Comparison of ENCODE assay signal across 23 mouse cellular contexts in genomic region chr6:72225686-72226085, GRCm38 (mm10). TPM values are rescaled to one million over a fixed set of nuclear protein-coding genes. Genes with fewer than 3 reads are reported as not detected.
A peak's percentile ranks its signal among the peaks of the same experiment; 100 is the strongest.
DNase-seq lines count a peak whose midpoint lies in the region; ATAC-seq and TF ChIP-seq lines count a peak whose summit lies in the region.
"Had no signal": no experiment of that assay in that cellular context is flagged by ENCODE, and none has a peak within 500 bp of the region (broad histone marks: within the 10 kb centered on the region; RNA-seq: fewer than 3 reads in every experiment).

No protein-coding gene starts in this region.

- peak; percentile 66 for DNase-seq in lung, postnatal 0 days (ENCODE audit: low spot score)
- DNase-seq in lung, postnatal 10 days: no peak
- peak; percentile 54 for DNase-seq in lung, postnatal 36 days
- DNase-seq in lung, postnatal 14 days: no peak
- DNase-seq: adrenal gland, adult 8-10 months; adrenal gland, postnatal 14 days; adrenal gland, postnatal 36 days; B cell, adult 2 months; cerebellum, adult 11-12 months; cerebellum, adult 2 months; cerebellum, adult 9-10 months; cerebellum, postnatal 10 days; cerebellum, postnatal 25 days had no signal

- ATAC-seq in heart, embryonic 13.5 days (ENCODE audit: extremely low read depth, insufficient number of reproducible peaks, low FRiP score, low TSS enrichment): no peak
- ATAC-seq in heart, embryonic 11.5 days (replicated peaks; ENCODE audit: insufficient number of reproducible peaks, low FRiP score, low TSS enrichment): no peak
- peak; percentile 71 for ATAC-seq in lung, postnatal 0 days
- ATAC-seq: activated CD4-positive, CD25-positive, alpha-beta regulatory T cell, adult 4 months; CD4-positive, CD25-positive, alpha-beta regulatory T cell, adult 4 months; forebrain, embryonic 13.5 days; forebrain, embryonic 15.5 days; Patski had no signal

- 0 out of 2 replicates have a peak overlapping the region, but pooled peaks have one; percentile 17 for H3K9ac ChIP-seq in heart, embryonic 13.5 days
- no peak overlapping the region for H3K9ac ChIP-seq in heart, embryonic 11.5 days (ENCODE audit: low read depth, low read length)
- no peak overlapping the region for H3K9ac ChIP-seq in lung, postnatal 0 days (replicated peaks; ENCODE audit: low read depth)
- H3K9ac ChIP-seq: embryonic facial prominence, embryonic 12.5 days; forebrain, embryonic 13.5 days; forebrain, embryonic 15.5 days had no signal

- H3K27me3 ChIP-seq in heart, embryonic 13.5 days (replicated peaks): no peaks in the 10 kb centered on the region
- H3K27me3 ChIP-seq in heart, embryonic 11.5 days (ENCODE audit: control insufficient read depth, insufficient read depth, low read length): no peaks in the 10 kb centered on the region
- H3K27me3 ChIP-seq in lung, postnatal 0 days (replicated peaks; ENCODE audit: insufficient read depth, low read length): no peaks in the 10 kb centered on the region
- H3K27me3 ChIP-seq: forebrain, embryonic 15.5 days; Patski had no signal

- TF ChIP-seq CTCF in lung, postnatal 0 days (IDR thresholded peaks at IDR 0.05): no peak

- 51% methylated on average over 3 of the region's 3 CpGs for WGBS in heart, embryonic 13.5 days
- 59% methylated on average over 3 of the region's 3 CpGs for WGBS in heart, embryonic 11.5 days (ENCODE audit: insufficient replicate concordance)
- WGBS in lung, postnatal 0 days: 48% methylated on average over 3 of the region's 3 CpGs

- peaks cover 2% of the 10 kb centered on the region; the same call in 1 of the 2 replicates for H3K36me3 ChIP-seq in heart, embryonic 13.5 days
- H3K36me3 ChIP-seq in heart, embryonic 11.5 days (ENCODE audit: control insufficient read depth, insufficient read depth, low read length): no peaks in the 10 kb centered on the region
- no peaks in the 10 kb centered on the region for H3K36me3 ChIP-seq in lung, postnatal 0 days (ENCODE audit: insufficient read depth, low read length)
- H3K36me3 ChIP-seq: embryonic facial prominence, embryonic 12.5 days; forebrain, embryonic 15.5 days; G1E had no signal

- no peak for TF ChIP-seq EP300 in lung, postnatal 0 days (IDR thresholded peaks at IDR 0.05)

- H3K9me3 ChIP-seq in heart, embryonic 13.5 days: no peaks in the 10 kb centered on the region
- no peaks in the 10 kb centered on the region for H3K9me3 ChIP-seq in heart, embryonic 11.5 days (replicated peaks; ENCODE audit: control insufficient read depth, low read length)
- no peaks in the 10 kb centered on the region for H3K9me3 ChIP-seq in lung, postnatal 0 days (ENCODE audit: low read length)
- H3K9me3 ChIP-seq: embryonic facial prominence, embryonic 10.5 days; embryonic facial prominence, embryonic 12.5 days; forebrain, embryonic 13.5 days; forebrain, embryonic 15.5 days; G1E had no signal

- peaks cover 49% of the 10 kb centered on the region for H3K4me1 ChIP-seq in heart, embryonic 13.5 days
- H3K4me1 ChIP-seq in heart, embryonic 11.5 days (ENCODE audit: control insufficient read depth, insufficient read depth, low read length): peaks cover 30% of the 10 kb centered on the region
- peaks cover 9% of the 10 kb centered on the region; the same call in 1 of the 2 replicates for H3K4me1 ChIP-seq in lung, postnatal 0 days (ENCODE audit: insufficient read depth, low read depth, low read length)

- no peak overlapping the region for H3K27ac ChIP-seq in heart, embryonic 13.5 days (replicated peaks)
- no peak overlapping the region for H3K27ac ChIP-seq in heart, embryonic 11.5 days (ENCODE audit: low read depth, low read length)
- 0 out of 2 replicates have a peak overlapping the region, but pooled peaks have one; percentile 4 for H3K27ac ChIP-seq in lung, postnatal 0 days (ENCODE audit: low read length)
- H3K27ac ChIP-seq: embryonic facial prominence, embryonic 10.5 days; embryonic facial prominence, embryonic 12.5 days; forebrain, embryonic 13.5 days; forebrain, embryonic 15.5 days had no signal

- H3K4me2 ChIP-seq in heart, embryonic 13.5 days: no peak overlapping the region
- H3K4me2 ChIP-seq in heart, embryonic 11.5 days: no peak overlapping the region
- H3K4me2 ChIP-seq in lung, postnatal 0 days (replicated peaks; ENCODE audit: low read depth, low read length): no peak overlapping the region
- H3K4me2 ChIP-seq: embryonic facial prominence, embryonic 12.5 days; forebrain, embryonic 13.5 days; forebrain, embryonic 15.5 days had no signal

- no peak overlapping the region for H3K4me3 ChIP-seq in heart, embryonic 13.5 days
- no peak overlapping the region for H3K4me3 ChIP-seq in heart, embryonic 11.5 days (ENCODE audit: low read depth, low read length)
- no peak overlapping the region for H3K4me3 ChIP-seq in lung, postnatal 0 days (ENCODE audit: low read depth, low read length)
- H3K4me3 ChIP-seq: embryonic facial prominence, embryonic 10.5 days; embryonic facial prominence, embryonic 12.5 days; forebrain, embryonic 13.5 days; forebrain, embryonic 15.5 days had no signal

RNA-seq across cellular contexts. Expression of gene Atoh8, which starts 9.7 kb away (rescaled TPM):
- polyA plus RNA-seq in heart, embryonic 13.5 days (2015; fragmentation: Nextera tagmentation; extraction: Ambion mirVana): 13.3 and 13.7 TPM in 2 replicates
- 11.6 and 11.8 TPM in 2 replicates for polyA plus RNA-seq in heart, embryonic 11.5 days (2014; fragmentation: Nextera tagmentation; extraction: Ambion mirVana)
- polyA plus RNA-seq in lung, postnatal 0 days (2015; fragmentation: Nextera tagmentation; extraction: Ambion mirVana): 17.3 and 20.6 TPM in 2 replicates
- polyA plus RNA-seq: activated CD4-positive, CD25-positive, alpha-beta regulatory T cell, adult 4 months; CD4-positive, CD25-positive, alpha-beta regulatory T cell, adult 4 months had no signal

Comparison
In these comparisons a context has a peak if more than half of its experiments do, and no peak if none do; other contexts are left out.
1. DNase-seq: peak in lung, postnatal 0 days (single experiment) and lung, postnatal 36 days (single experiment); none in lung, postnatal 10 days (single experiment) and lung, postnatal 14 days (single experiment).